Comparison of ENCODE assay signal across 8 mouse cellular contexts in genomic region chr2:180271804-180272395, GRCm38 (mm10). TPM values are rescaled to one million over a fixed set of nuclear protein-coding genes. Genes with fewer than 3 reads are reported as not detected.
DNase-seq lines count a peak whose midpoint lies in the region; ATAC-seq lines count a peak whose summit lies in the region.

No protein-coding gene starts in this region.

- H3K4me2 ChIP-seq in heart, embryonic 15.5 days = peak overlapping the region; percentile 95
- H3K4me2 ChIP-seq in embryonic facial prominence, embryonic 12.5 days (replicated peaks) = peak overlapping the region; percentile 93
- H3K4me2 ChIP-seq in hindbrain, embryonic 16.5 days (ENCODE audit: low read length) = peak overlapping the region; percentile 87
- peak overlapping the region; percentile 93 for H3K4me2 ChIP-seq in midbrain, embryonic 16.5 days (ENCODE audit: low read length)

- peak overlapping the region; percentile 89 for H3K9ac ChIP-seq in heart, embryonic 15.5 days
- H3K9ac ChIP-seq in embryonic facial prominence, embryonic 12.5 days = peak overlapping the region; percentile 39; the same call in 1 of the 2 replicates
- peak overlapping the region; percentile 98 for H3K9ac ChIP-seq in hindbrain, embryonic 16.5 days (ENCODE audit: low read depth, low read length)
- peak overlapping the region; percentile 97 for H3K9ac ChIP-seq in midbrain, embryonic 16.5 days (ENCODE audit: low read depth, low read length)

- 64% methylated on average over 5 of the region's 5 CpGs for WGBS in heart, embryonic 15.5 days
- 70% methylated on average over 5 of the region's 5 CpGs for WGBS in embryonic facial prominence, embryonic 12.5 days
- WGBS in hindbrain, embryonic 16.5 days = 61% methylated on average over 5 of the region's 5 CpGs
- 74% methylated on average over 5 of the region's 5 CpGs for WGBS in midbrain, embryonic 16.5 days

- no peaks in the 10 kb centered on the region for H3K27me3 ChIP-seq in heart, embryonic 15.5 days
- H3K27me3 ChIP-seq in embryonic facial prominence, embryonic 12.5 days = no peaks in the 10 kb centered on the region
- H3K27me3 ChIP-seq in hindbrain, embryonic 16.5 days (replicated peaks; ENCODE audit: control insufficient read depth, insufficient read depth, low read length) = no peaks in the 10 kb centered on the region; the same call in 1 of the 2 replicates
- no peaks in the 10 kb centered on the region; the same call in 1 of the 2 replicates for H3K27me3 ChIP-seq in midbrain, embryonic 16.5 days (ENCODE audit: control insufficient read depth, insufficient read depth, low read depth, low read length)

- H3K27ac ChIP-seq in heart, embryonic 15.5 days = no peak overlapping the region
- H3K27ac ChIP-seq in embryonic facial prominence, embryonic 12.5 days = no peak overlapping the region
- H3K27ac ChIP-seq in hindbrain, embryonic 16.5 days (ENCODE audit: low read depth, low read length) = no peak overlapping the region
- H3K27ac ChIP-seq in midbrain, embryonic 16.5 days (ENCODE audit: low read length) = no peak overlapping the region

- peak overlapping the region; percentile 82 for H3K4me3 ChIP-seq in heart, embryonic 15.5 days
- peak overlapping the region; percentile 94 for H3K4me3 ChIP-seq in embryonic facial prominence, embryonic 12.5 days
- H3K4me3 ChIP-seq in hindbrain, embryonic 16.5 days (ENCODE audit: low read length) = peak overlapping the region; percentile 87
- H3K4me3 ChIP-seq in midbrain, embryonic 16.5 days (ENCODE audit: low read depth, low read length) = peak overlapping the region; percentile 90

- no peaks in the 10 kb centered on the region for H3K9me3 ChIP-seq in heart, embryonic 15.5 days (replicated peaks)
- no peaks in the 10 kb centered on the region for H3K9me3 ChIP-seq in embryonic facial prominence, embryonic 12.5 days
- no peaks in the 10 kb centered on the region for H3K9me3 ChIP-seq in hindbrain, embryonic 16.5 days (ENCODE audit: control insufficient read depth, low read length)
- H3K9me3 ChIP-seq in midbrain, embryonic 16.5 days (replicated peaks; ENCODE audit: control insufficient read depth, low read length, poor library complexity, severe bottlenecking) = no peaks in the 10 kb centered on the region

- no peak for DNase-seq in heart, adult 8-10 months (ENCODE audit: low spot score)
- DNase-seq in left cerebral cortex, postnatal 14 days (ENCODE audit: low spot score in 2 of 2) = no peak
- no peak for DNase-seq in urinary bladder, postnatal 4 days (ENCODE audit: low spot score in 2 of 2)

- no peaks in the 10 kb centered on the region for H3K36me3 ChIP-seq in heart, embryonic 15.5 days
- H3K36me3 ChIP-seq in embryonic facial prominence, embryonic 12.5 days = peaks cover 18% of the 10 kb centered on the region
- no peaks in the 10 kb centered on the region for H3K36me3 ChIP-seq in hindbrain, embryonic 16.5 days (ENCODE audit: control insufficient read depth, insufficient read depth, low read length)
- no peaks in the 10 kb centered on the region for H3K36me3 ChIP-seq in midbrain, embryonic 16.5 days (ENCODE audit: control insufficient read depth, insufficient read depth, low read length)

- peaks cover 35% of the 10 kb centered on the region for H3K4me1 ChIP-seq in heart, embryonic 15.5 days (replicated peaks)
- peaks cover 22% of the 10 kb centered on the region for H3K4me1 ChIP-seq in embryonic facial prominence, embryonic 12.5 days
- peaks cover 17% of the 10 kb centered on the region for H3K4me1 ChIP-seq in hindbrain, embryonic 16.5 days (ENCODE audit: control insufficient read depth, insufficient read depth, low read depth, low read length)
- peaks cover 22% of the 10 kb centered on the region for H3K4me1 ChIP-seq in midbrain, embryonic 16.5 days (ENCODE audit: control insufficient read depth, insufficient read depth, low read length)

- no peak for ATAC-seq in heart, embryonic 15.5 days (replicated peaks; ENCODE audit: insufficient number of reproducible peaks, insufficient read depth, low FRiP score, low read depth)
- no peak for ATAC-seq in embryonic facial prominence, embryonic 12.5 days (ENCODE audit: insufficient number of reproducible peaks, insufficient read depth, low FRiP score, low TSS enrichment)
- no peak for ATAC-seq in hindbrain, embryonic 16.5 days
- no peak for ATAC-seq in midbrain, embryonic 16.5 days
- ATAC-seq in frontal cortex, adult (ENCODE audit: low TSS enrichment) = no peak

- intact Hi-C loops in left cerebral cortex, postnatal 14 days (cut with DNase I) = loop anchor here (10.0 kb wide), 1 partner anchor 503 kb away; the partner anchor contains the start of gene Bhlhe23

RNA-seq across cellular contexts. Expression of gene Cables2, which starts 1.4 kb away (rescaled TPM):
- polyA plus RNA-seq in heart, embryonic 15.5 days (2015; fragmentation: Nextera tagmentation; extraction: Ambion mirVana) = 8.4 and 10.5 TPM in 2 replicates
- 10 to 100 TPM; 12.1 to 14.1 (median 12.6) TPM for total RNA-seq in heart, adult 8-10 months (2022)
- 21.2 and 23.5 TPM in 2 replicates for polyA plus RNA-seq in embryonic facial prominence, embryonic 12.5 days (2016; fragmentation: Nextera tagmentation; extraction: Ambion mirVana)
- polyA plus RNA-seq in hindbrain, embryonic 16.5 days (2015; fragmentation: Nextera tagmentation; extraction: Ambion mirVana) = 11.1 and 22.2 TPM in 2 replicates
- polyA plus RNA-seq in midbrain, embryonic 16.5 days (2015; fragmentation: Nextera tagmentation; extraction: Ambion mirVana) = 24.2 and 25.6 TPM in 2 replicates
- total RNA-seq in left cerebral cortex, postnatal 14 days (2021) = 10 to 100 TPM; 30.4 to 34.6 TPM

RNA-seq across cellular contexts. Expression of gene Rps21, which starts 14.7 kb away (rescaled TPM):
- 259 and 352 TPM in 2 replicates for polyA plus RNA-seq in heart, embryonic 15.5 days (2015; fragmentation: Nextera tagmentation; extraction: Ambion mirVana)
- total RNA-seq in heart, adult 8-10 months (2022) = 100 to 1,000 TPM; 452 to 674 (median 565) TPM
- polyA plus RNA-seq in embryonic facial prominence, embryonic 12.5 days (2016; fragmentation: Nextera tagmentation; extraction: Ambion mirVana) = 523 and 574 TPM in 2 replicates
- polyA plus RNA-seq in hindbrain, embryonic 16.5 days (2015; fragmentation: Nextera tagmentation; extraction: Ambion mirVana) = 271 and 282 TPM in 2 replicates
- 295 and 298 TPM in 2 replicates for polyA plus RNA-seq in midbrain, embryonic 16.5 days (2015; fragmentation: Nextera tagmentation; extraction: Ambion mirVana)
- total RNA-seq in left cerebral cortex, postnatal 14 days (2021) = 100 to 1,000 TPM; 565 to 568 TPM

RNA-seq across cellular contexts. Expression of gene Rbbp8nl, which starts 17.8 kb away (rescaled TPM):
- polyA plus RNA-seq in heart, embryonic 15.5 days (2015; fragmentation: Nextera tagmentation; extraction: Ambion mirVana) = 0.06 and 0.28 TPM in 2 replicates
- total RNA-seq in heart, adult 8-10 months (2022) = not detected
- polyA plus RNA-seq in embryonic facial prominence, embryonic 12.5 days (2016; fragmentation: Nextera tagmentation; extraction: Ambion mirVana) = 0.77 and 1.3 TPM in 2 replicates
- not detected in 2 replicates for polyA plus RNA-seq in hindbrain, embryonic 16.5 days (2015; fragmentation: Nextera tagmentation; extraction: Ambion mirVana)
- not detected in 2 replicates for polyA plus RNA-seq in midbrain, embryonic 16.5 days (2015; fragmentation: Nextera tagmentation; extraction: Ambion mirVana)
- not detected for total RNA-seq in left cerebral cortex, postnatal 14 days (2021)

RNA-seq across cellular contexts. Expression of gene Lama5, which starts 46.2 kb away (rescaled TPM):
- polyA plus RNA-seq in heart, embryonic 15.5 days (2015; fragmentation: Nextera tagmentation; extraction: Ambion mirVana) = 21.9 and 29.1 TPM in 2 replicates
- total RNA-seq in heart, adult 8-10 months (2022) = 100 to 1,000 TPM in 1 of 4 experiments, 10 to 100 TPM in 3; 78.1 to 110 (median 93.3) TPM
- polyA plus RNA-seq in embryonic facial prominence, embryonic 12.5 days (2016; fragmentation: Nextera tagmentation; extraction: Ambion mirVana) = 14.2 and 16.7 TPM in 2 replicates
- polyA plus RNA-seq in hindbrain, embryonic 16.5 days (2015; fragmentation: Nextera tagmentation; extraction: Ambion mirVana) = 2.2 and 3.5 TPM in 2 replicates
- 1.6 and 2.6 TPM in 2 replicates for polyA plus RNA-seq in midbrain, embryonic 16.5 days (2015; fragmentation: Nextera tagmentation; extraction: Ambion mirVana)
- total RNA-seq in left cerebral cortex, postnatal 14 days (2021) = 1 to 10 TPM; 8.0 to 9.7 TPM

Comparison
In these comparisons a context has a peak if more than half of its experiments do, and no peak if none do; other contexts are left out.
1. H3K9ac ChIP-seq: peak in every context shown above with its lines; median percentile 98 in hindbrain, embryonic 16.5 days; 97 in midbrain, embryonic 16.5 days; 89 in heart, embryonic 15.5 days; 39 in embryonic facial prominence, embryonic 12.5 days.